Mouse (Mus musculus) large intestine, adult 2 months (tissue): ENCODE results near the gene Stt3b. TPM values are rescaled to one million over a fixed set of nuclear protein-coding genes. Genes with fewer than 3 reads are reported as not detected.

Source experiments
- DNase-seq: peaks from one replicate; pipeline ENCODE4 v3.0.0-alpha.2; 2012; ENCODE audit warnings: low read depth, low spot score
- WGBS: fragments of 180-500 bp; shearing (Covaris S2); methylation state at CpG from one replicate; pipeline ENCODE4 v1.1.7; 2018; 5-methylcytosine and 5-hydroxymethylcytosine counted together
- polyA plus RNA-seq: library from polyadenylated mRNA; depleted of rRNA; stranded (reverse); fragments of >200 nt; gene quantifications from 2 replicates; pipeline ENCODE4 v1.2.3, GENCODE M21; 2012

Stt3b gene
- polyA plus RNA-seq, 1 experiment, result 60.6 TPM

DNA sequence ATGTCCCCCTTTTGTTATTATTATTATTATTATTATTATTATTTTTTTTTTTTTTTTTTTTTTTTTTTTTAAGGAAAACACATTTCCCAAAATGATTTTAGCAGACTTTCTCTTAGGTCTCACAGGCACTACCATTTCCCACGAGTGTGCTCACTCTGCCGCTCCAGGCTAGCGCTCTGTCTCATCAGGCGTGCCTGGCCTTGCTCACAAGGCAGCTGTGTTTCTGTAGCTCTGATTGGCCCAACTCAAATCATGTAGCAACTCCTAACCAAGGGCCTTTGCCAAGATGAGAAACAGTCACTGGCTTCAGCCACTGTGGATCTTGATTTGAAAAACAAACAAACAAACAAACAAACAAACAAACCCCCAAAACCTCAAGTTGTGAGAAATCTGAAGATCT lies 9.9 kb upstream of the Stt3b start:
- DNase-seq, result no peak
- WGBS, result 75% methylated on average over 4 of the region's 4 CpGs

DNA sequence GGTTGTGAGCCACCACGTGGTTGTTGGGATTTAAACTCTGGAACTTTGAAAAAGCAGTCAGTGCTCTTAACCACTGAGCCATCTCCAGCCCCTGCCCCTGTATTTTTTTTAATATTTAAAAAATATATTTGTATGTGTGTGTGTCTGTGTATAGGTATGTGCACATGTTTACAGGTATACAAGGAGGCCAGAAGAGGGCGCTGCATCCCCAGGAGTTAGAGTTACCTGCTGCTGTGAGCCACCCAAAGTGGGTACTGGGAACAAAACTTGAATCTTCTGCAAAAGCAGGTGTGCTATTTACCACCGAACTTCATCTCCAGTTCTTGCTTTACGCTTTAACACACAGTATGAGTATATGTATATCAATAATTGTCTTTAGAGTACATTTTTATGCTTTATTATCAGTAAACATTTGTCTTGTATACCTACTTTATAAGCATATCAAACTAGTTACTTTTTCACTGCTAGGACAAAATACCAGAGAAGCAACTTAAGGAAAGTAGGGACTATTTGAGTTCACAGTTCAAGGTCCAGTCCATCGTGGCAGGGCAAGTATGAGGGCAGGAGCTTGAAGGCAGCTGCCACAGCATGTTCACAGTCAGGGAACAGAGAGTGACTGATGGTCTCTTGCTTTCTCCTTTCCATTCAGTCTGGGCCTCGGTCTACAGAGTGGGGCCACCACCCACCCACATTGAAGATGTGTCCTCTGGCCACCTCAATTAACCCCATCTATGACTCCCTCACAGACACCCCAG lies 8.6 kb upstream of the Stt3b start:
- no peak for DNase-seq
- 72% methylated on average over 6 of the region's 6 CpGs for WGBS

DNA sequence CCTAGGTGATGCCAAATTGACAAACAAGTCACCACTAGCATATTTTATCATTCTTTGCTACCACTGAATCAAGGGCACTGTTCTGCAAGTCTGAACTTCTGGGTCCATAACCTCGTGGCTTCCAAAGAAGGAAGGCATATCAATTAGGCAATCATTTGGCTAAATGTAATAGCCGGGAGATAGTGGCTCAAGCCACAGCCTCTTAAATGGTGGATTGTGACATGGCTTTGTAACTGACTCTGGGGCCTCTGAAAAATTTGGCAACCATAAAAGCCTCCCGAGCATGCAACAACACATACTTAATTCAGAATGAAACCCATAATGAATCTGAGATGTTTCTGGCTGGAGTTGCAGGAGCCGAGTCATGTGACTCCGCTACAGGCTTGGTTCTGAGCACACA lies 6.8 kb upstream of the Stt3b start:
- WGBS, result 94% methylated on average over 5 of the region's 5 CpGs
- no peak for DNase-seq

DNA sequence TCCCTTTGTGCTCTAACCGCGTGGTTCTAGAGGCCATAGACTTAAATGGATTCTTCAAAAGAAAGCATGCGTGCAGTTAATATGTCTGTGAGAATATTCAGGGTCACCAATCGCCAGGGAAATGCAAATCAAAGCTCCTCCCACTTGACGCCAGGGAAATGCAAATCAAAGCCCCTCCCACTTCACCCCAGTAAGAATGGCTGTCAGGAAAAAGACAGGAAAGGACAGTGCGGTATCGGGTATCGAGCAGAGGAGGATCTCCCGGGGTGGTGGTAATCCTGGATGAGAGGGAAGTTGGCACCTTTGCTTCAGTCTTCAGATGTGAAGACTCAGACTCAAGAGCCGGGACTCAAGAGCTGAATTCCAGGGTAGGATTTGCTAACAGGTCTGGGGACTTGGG lies 4.3 kb upstream of the Stt3b start:
- 35% methylated on average over 10 of the region's 10 CpGs for WGBS
- no peak for DNase-seq

DNA sequence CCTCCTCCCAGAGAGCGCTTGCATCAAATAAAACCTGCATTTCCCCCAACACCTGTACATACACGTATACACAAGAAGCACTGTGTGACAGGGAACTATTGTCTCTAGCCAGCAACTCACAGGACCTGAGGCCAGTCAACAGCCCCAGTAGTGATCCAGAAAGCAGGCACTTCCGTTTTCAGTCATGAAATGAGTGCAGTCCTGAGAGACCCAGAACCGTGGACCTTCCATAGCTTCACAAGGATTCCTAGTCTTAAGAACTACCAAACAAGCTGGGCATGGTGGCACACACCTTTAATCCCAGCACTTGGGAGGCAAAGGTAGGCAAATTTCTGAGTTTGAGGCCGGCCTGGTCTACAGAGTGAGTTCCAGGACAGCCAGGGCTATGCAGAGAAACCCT lies 3.6 kb upstream of the Stt3b start:
- 60% methylated on average over 5 of the region's 5 CpGs for WGBS
- DNase-seq, result no peak

DNA sequence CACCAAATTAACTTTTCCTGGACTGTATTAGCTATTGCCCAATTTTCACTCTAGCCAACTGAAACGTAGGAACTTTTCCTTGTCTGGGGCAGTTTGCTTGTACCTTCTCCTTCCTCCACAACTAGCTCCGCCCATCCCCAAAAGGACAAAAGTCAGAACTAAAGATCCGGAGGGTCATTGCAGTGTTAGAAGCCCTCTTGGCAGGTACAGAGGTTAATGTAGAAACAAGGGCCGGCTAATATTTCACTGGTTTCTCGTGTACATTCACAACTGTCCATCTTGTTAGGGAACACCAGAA lies 951 bp upstream of the Stt3b start:
- WGBS, result 3% methylated on average over 5 of the region's 5 CpGs
- no peak for DNase-seq

DNA sequence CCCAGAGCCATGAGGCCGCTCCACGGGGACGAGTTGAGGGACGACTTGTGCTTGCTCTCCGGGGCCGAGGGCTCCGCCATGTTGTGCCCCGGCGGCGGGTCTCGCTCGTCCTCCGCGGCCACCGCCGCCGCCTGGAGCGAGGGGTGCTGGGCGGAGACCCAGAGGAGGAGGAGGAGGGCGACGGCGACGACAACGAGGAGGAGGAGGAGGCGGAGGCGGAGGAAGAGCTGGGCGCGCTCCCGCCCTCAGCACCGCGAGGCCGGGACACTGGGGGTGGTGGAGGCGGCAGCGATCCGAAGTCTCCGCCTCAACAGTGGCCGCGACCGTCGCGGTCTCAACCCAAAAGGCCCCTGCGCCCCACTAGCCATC lies 260 bp downstream of the Stt3b start:
- 1% methylated on average over 42 of the region's 42 CpGs for whole genome bisulfite sequencing
- DNase-seq, result no peak

DNA sequence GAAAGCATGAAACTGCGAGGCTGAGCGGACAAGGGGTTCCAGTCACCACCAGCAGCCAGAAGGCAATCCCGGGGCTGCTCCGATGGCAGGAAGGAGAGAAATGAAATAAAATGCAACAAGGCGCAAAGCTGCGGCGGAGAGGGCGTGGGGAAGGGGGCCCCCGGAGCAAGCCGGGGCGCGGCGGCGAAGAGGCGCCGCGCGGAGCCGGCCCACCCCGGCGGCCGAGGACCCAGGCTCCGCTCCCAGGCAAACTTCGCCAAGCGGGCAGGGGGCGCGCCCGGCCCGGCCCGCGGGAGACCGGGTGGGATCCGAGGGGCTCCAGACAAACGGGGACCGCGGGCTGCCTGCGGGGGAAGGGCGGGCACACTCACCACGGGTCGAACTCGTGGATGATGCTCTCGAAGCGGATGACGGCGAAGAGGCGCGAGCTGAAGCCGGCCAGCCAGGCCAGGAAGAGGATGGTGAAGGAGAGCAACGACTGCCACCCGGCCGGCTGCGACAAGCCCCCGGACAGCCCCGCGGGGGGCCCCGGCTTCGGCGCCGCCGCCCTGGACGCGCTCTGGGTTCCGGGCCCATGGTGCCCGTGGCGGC lies 745 bp downstream of the Stt3b start:
- DNase-seq, result no peak

DNA sequence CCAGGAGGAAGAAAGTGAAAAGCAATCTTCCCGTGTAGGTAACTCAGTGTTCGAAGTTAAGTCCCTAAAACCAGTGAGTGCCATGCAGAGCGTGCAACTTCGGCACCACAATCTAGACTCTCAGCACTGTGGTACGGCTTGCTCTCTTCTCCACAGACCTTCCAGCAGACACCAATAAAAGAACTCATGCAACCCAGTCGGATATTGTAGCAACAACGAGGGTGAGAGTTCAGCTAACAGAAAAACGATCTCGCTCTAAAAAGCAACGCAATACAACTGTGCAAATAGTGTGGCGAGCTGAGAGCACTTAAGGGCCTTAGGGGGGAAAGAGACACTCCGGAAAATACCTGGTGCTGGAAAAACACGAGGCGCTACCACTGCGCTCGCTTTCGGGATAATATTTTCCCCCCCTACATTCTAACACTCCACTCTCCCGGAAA lies 1.3 kb downstream of the Stt3b start:
- under 1% methylated on average over 18 of the region's 18 CpGs for WGBS
- DNase-seq, result no peak

More for the DNA sequence above, 745 bp downstream of the Stt3b start:
- WGBS, result 1% methylated on average over 64 of the region's 65 CpGs

DNA sequence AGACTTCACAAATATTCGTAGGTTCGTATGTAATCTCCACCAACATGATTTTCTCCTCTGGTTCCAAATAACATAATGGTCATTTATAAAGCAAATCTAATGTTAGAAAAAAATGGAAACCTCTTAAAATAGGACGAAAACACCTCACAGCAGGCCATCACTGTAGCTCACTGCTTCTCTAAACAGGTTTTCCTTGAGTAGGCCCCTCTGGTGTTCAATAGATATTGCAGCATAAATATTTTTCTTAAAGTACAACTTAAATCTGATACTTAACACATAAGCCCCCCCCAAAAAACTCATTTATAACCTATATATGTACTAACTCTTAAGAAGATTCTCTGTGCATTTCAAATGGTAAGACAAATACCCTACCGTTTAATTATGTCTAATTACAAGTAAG lies 1.8 kb downstream of the Stt3b start:
- WGBS, result 11% methylated on average over 4 of the region's 4 CpGs
- no peak for DNase-seq

DNA sequence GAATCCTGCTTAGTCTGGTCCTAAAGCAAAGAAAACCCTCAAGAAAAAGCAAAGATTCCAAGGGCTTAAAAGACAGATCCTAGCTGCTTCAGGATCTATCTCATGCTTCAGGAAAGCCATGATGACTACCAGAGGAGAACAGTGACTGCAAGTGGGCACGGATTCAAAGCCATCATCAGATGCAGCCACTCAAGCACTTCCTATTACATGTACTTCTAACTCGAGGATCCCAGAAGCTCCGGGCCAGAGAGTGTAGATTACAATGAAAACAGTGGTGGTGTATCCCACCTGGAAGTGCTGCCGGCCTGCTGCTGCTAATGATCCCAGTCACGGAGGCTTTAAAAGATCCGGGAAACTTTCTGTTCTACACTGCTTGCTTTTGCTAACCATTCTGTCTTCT lies 4.0 kb downstream of the Stt3b start:
- DNase-seq, result no peak
- WGBS, result 12% methylated on average over 6 of the region's 6 CpGs

DNA sequence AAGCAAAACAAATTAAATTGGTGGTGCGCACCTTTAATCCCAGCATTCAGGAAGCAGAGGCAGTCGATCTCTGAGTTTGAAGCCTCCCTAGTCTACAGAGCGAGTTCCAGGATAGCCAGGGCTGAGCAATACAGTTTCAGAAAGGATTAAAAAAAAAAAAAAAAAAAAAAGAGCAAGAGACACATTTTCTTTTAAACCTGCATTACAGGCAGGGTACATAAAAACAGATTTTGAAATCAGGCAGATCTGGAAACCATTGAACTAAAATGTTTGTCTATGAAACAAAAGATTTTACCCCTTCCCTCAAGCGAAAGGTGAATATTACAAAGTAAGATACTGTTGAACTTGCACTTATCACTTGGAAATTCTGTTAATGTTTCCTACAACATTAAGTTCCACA lies 6.1 kb downstream of the Stt3b start:
- WGBS, result 59% methylated on average over 4 of the region's 4 CpGs
- DNase-seq, result no peak

DNA sequence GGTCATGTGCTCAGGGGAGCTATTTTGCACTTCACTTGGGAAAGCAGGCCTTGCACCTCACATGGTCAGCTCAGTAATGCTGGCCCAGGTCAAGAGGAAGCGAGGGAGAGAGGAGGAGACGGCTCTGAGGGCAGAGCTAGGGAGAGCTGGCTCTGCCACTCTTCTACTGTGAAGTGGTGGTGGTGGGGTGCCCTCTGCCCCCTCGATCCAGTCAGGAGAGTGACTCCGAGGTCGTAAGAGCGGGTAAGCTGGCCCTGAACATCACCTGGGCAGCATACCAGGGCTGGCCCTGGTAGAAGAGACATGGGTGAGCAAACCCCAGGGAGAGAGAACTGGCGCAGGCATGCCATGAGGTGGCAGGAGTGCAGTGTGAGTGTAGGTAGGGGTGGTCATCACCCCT lies 8.6 kb downstream of the Stt3b start:
- 78% methylated on average over 7 of the region's 7 CpGs for WGBS
- no peak for DNase-seq

DNA sequence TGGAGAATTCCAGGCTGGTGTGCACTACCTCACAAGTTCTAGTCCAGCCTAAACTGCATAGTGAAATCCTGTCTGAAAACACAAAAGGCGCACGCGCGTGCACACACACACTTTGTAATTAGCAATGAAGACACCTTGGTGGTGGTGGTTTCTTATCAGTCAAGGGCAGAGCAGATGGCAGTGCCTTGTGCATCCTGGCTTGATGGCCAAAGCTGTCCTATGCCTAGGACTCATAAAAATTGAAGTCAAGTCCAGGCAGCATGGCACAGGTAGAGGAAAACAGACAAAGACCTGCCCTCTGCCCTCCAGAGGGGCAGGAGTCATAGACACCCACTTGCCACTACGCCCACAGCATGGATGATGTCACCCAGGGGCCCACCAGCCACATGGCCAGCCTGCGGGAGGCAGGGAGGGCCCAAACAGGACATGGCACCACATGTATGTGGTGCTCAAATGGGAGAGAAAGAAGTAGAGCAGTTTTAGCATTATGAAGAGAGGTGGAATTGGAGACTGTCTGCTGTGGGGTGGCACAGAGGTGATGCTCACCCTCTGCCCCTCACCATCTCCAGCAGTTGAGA lies 9.1 kb downstream of the Stt3b start:
- DNase-seq, result no peak
- 94% methylated on average over 6 of the region's 6 CpGs for WGBS

DNA sequence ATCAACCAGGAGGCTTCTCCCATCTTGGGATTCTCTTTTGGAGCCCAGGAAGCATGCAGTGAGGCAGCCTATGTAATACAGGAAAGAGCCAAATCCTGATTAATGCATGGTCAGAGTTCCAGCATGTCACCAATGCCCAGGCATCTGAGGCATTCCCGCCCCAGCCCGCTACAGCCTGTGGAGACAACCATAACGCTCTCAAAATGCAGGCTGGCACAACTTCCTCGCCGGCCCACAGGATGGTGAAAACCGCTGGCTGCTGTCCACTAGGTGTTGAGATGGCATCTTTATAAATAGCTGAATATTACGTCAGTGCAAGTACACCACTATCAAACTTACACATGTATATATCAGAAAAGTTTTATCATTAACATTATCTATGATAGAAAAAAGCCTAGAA lies 13.5 kb downstream of the Stt3b start:
- DNase-seq, result no peak
- WGBS, result 63% methylated on average over 7 of the region's 7 CpGs

DNA sequence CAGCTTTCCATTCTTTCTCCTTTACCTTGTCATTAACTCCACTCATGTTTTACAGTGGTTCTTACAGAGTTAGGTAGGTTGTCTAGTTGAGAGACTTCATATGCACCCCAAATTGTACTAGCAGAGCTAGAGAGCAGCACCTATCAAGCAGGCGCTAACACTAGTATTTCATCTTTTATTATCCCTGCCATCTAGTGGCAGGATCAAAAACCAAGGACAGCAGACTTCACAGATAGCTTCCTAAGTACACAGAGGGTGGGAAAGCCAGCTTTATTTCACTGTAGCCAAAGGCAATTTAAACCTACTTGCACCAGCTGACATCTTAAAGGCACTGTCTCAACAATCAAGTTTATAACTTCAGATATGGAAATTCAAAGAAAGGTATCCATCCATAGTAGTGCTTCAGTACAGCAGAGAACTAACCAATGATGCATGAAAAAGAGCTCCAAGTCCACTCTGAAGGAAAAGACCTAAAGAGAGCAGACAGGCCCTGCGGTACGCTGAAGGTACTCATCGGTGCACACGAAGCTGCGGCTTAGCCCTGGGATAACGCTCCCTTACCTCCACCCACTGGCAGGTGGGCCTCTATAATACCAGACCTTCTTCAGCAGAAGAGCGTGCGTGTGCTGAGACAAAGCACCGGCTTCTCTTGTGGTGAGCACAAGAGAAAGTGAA lies 16.2 kb downstream of the Stt3b start:
- 54% methylated on average over 10 of the region's 10 CpGs for WGBS
- DNase-seq, result no peak

DNA sequence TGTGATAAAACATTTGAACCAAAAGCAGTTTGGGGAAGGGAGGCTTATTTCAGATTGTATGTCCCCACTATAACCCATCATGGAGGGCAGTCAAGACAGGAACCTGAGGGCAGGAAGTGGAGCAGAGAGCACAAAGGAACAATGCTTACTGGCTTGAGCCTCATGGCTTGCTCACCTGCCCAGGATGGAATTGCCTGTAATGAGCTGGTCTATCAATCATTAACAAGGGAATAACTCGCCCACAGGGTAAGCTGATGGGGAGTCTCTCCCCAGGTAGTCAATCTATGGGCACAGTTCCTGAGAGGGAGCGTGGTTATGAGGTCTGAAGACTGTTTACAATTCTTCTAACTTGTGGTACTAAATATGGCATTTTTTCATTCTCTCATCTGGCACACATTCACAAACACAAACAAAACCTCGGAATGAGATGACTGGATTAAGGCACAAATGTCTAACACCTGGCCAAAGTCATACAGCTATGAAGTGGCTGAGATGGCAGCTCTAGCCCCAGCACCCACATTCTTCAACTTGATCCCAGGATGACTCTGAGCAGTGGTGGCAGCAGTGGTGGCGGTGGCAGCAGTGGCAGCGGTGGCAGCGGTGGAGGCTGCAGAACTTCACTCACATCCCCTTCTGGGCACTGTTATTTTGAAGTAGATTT lies 22.3 kb downstream of the Stt3b start:
- 35% methylated on average over 6 of the region's 6 CpGs for WGBS
- no peak for DNase-seq

DNA sequence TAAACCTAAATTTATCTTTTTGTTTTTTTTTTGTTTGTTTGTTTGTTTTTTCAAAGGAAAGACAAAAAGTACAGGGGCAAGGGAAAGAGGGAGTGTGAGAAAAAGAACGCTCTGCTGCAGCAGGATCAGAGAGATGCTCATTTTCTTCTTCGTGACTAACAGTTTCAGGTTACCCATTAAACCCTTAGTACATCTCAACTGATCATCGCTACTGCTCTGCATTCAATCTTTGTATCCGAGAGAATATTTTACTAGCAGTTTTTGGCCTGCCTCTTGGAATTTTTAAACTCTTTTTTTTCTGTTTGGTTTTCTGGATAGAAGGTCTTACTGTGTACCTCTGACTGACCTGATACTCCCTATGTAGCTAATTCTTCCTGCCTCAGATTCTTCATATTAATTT lies 25.8 kb downstream of the Stt3b start:
- 70% methylated on average over 4 of the region's 4 CpGs for WGBS

DNA sequence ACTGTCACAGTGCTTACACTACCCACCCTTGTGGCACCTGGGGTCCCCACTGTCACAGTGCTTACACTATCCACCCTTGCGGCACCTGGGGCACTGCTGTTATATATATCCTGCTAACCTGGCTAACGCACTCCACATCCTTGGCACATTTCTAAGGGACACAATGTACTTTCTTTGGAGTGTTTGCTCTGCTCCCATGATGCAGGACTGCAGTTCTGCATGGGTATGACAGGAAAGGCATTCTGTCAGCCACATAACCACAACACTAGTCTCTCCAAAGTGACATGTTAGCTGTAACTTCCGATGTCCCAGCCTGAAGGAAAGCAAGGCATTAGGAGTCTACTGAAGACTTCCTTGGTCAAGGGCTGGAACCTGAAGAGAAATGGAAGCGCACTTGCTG lies 26.8 kb downstream of the Stt3b start:
- 94% methylated on average over 4 of the region's 4 CpGs for whole genome bisulfite sequencing
- DNase-seq, result no peak

More for the DNA sequence above, 25.8 kb downstream of the Stt3b start:
- no peak for DNase-seq

DNA sequence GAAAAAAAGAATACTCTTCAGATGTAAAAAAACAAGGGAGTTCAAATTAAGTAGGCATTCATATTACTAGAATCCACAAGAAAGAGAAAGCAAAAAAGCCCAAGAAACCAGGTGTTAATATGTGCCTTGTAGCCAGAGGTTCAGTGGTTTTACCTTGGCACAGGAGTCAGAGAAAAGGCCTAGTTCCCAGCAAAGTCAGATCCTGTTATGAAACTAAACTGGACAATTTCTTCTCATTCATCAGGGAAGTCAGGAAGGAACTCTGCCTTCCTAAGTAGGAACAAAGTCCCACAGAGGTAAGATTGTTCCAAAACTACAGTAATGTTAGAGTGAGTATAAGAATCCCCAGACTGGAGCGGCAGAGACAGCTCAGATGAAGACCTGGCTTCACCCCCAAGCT lies 31.6 kb downstream of the Stt3b start:
- 89% methylated on average over 1 of the region's 1 CpGs for WGBS
- DNase-seq, result no peak
